Mouse (Mus musculus) ovary, postnatal 10 days (tissue): ENCODE results near the gene Gm17018.

Experiments
- DNase-seq: peaks from one replicate; pipeline ENCODE4 v3.0.0; 2022; ENCODE audit warnings: low spot score

Gene Gm17018

DNA sequence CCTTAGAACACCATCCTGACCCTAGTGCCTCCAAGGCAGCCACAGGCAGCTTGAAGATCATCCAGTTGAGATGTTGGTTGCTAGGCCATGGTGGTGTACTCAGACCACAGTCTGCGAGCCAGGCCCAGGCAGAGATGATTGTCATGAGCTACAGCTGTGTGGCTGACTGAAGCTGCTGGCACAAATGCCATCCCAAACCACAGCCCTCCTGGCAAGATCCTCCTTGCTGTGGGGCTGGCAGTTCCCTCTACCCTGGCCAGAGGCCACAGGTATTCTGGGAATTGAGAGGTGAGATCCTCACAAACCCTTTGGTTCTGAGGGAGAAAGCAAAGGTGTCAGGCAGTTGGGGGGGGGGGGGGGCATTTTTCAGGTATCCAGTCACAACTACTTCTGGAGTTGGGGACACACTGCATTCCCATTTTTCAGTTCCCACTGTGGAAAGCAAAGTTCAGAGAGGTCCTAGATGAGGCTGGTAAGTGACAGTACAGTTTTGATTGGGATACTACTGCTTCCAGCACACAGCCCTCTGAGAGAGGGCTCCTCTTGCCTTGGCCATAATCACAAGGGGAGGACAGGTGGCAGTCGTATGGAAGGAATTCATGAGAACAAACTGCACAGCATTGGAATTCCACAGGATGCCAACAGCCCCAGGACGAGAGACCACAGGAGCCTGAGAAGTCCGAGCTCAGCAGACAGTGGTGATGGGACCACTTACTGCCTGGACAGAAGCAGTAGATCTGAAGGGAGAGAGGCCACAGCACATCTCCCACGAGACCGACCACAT, 27.3 kb downstream of the Gm17018 start:
- DNase-seq: no peak

DNA sequence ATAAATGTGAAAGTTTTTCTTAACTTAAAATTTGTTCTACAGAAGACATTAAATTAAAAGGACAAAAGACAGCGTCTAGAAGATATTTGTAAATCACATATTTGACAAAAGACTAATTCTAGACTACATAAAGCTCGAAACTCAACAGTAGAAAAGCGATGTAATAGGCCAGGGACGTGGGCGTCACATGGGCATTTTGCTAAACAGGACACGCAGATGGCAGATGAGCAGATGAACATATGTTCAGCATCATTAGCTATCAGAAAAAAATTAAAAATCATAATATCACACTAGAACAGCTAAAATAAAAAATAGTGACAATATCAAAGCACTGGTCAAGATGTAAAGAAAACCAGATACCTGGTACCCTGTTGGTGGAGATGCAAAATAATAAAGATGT, 29.3 kb downstream of the Gm17018 start:
- DNase-seq: no peak

DNA sequence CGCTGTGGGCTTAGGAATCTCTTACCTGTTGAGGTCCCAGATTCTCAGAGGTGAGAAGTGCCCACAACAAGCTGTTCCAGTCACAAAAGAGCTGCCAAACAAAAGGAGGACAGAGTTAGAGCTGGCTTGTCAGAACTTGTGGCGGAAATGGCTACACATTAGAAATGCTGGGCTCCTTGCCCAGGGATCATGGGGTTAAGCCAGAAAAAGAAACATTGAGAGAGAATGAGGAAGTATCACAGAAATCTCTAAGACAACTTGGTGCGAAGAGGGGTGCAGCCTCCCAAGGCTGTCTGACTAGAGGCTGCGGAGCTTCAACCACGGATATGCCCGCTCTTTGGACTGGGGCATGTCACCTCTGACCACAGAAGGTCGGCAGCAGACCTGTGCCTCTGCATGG, 31.3 kb downstream of the Gm17018 start:
- DNase-seq: peak; percentile 41

DNA sequence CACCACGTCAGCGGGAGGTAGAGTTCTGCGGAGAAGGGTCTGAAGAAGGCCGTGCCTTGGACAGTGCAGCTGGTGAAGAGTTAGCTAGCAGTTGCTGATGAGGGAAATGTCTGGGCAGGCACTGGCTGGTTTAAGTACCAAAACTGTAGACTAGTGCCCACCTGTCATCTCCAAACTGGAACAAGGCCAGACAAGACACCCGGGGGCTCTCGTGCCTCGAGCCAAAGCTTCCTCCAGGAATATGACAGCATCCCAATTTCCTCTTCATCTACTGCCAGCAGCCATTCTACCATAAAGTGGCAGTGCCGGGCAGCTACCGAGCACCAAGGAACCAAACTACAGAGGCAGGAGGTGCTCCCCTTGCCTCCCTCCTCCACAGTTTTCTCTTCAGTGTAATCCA, 32.5 kb downstream of the Gm17018 start:
- no peak for DNase-seq

DNA sequence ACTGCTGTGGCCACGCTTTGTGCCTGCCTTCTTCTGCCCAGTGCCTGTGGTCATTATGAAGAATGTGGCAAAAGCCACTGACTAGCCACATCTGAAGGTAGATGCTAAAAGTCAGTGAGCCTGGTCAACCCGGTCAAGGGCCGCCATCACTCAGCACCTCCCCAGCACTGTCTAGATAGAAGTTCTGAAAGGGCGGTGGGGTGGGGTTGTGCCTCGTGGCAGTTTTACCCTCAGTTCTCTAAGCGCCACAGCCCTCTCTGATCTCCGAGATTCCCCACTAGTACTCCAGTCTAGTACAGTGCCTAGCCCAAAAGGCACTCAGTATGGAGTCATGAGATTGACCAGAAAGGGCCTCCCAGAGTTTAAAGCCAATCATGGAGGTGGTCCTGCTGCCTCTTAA, 33.7 kb downstream of the Gm17018 start:
- no peak for DNase-seq

DNA sequence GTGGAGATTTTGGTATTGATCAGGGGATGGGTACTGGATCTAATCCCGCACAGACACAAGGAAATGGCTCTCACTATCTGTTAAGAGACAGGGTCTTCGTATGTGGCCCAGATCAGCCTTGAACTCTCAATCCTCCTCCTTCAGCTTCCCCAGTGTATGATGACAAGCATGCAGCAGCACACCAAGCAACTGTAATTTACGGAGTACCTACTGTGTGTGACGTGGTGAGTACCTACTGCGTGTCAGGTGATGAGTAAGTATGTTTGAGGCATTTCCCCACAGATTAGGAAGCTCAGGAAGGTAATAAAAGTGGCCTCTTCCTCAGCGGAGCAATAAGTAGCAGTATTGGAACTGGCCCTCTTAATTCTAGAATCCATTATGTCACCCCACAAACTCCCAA, 35.1 kb downstream of the Gm17018 start:
- no peak for DNase-seq

DNA sequence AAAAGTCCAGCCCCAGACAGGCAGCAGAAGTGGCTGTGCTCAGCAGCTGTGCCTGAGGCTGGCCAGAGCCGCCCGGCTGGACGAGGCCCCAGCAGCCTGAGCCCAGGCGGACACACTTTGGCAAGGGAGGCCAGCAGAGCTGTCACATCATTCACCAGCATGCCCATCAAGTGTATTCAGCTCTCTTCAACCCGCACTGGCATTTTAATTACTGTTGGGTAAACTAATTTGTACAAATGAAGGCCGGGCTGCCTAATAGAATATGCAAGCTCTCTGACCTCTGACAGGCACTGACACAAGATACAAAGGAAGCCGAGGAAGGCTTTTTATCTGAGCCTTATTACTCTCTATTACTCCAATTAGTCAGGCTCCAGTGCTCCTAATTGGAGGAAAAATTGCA, 35.6 kb downstream of the Gm17018 start:
- no peak for DNase-seq

DNA sequence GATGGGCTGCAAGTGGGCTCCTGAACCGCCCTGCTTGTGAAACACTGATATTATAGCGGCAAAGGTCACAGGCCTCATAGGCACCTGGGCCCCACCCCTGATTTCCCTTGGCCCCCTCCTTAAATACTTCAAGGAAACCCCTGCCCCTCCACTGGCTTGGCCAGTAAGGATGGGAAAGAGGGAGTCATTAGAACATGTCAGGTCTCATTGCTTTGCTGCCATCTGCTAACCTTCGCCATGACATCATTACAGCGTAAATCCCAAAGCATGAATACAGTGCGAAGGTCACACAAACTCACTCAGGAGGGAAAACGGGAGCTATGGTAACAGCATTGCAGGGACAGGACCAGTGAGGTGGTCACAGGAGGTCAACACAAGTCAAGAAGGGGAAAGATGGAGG, 36.0 kb downstream of the Gm17018 start:
- no peak for DNase-seq

DNA sequence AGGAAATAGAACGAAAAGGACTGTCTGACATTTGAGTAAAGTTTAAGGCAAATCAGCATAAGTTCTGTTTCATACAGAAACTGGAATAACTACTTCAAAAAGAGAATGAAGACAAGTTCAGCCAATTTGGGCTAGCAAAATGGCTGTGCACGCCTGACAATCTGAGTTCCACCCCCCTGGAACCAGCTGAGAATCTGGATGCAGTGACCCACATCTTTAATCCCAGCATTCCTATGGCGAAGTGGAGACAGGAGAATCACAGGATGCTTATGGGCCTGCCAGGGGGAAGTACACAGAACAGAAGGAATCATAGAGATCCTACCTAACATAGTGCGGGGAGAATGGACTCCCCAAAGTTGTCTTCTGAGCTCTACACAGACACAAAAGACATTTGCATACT, 36.7 kb downstream of the Gm17018 start:
- DNase-seq: no peak

DNA sequence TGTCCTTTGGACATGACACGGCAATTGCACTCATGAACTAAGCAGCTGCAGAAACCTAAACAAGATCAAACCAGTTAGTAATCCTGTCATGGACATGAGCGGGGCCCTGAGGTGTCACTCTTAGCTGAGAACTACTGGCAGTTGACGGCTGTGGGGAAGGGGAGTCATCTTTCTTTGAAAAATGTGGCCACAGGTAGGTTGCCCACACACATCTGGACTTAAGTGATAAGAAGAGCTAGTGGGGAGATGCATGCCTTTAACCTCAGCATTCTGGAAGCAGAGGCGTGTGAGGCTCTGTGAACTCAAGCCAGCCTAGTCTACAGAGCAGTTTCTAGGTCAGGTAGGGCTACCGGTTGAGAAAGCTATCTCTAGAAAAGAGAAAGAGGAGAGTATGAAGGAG, 42.2 kb downstream of the Gm17018 start:
- no peak for DNase-seq

DNA sequence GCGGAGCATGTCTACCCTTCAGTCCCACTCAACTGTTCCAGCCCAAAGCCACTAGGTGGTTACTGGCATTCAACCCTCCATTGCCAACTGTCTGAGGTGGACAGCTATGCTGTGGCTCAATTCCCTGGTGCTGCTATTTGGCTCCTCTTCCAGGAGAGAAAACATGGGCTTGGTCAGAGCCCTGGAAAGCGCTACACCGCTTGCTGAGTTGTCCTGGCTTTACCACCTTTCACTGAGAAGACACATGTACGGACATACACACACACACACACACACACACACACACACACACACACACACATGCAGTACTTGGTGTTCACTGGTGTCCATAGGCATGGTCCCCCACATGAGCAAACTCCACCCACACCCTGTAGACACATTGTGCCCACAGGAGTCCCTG, 46.3 kb downstream of the Gm17018 start:
- DNase-seq: no peak

DNA sequence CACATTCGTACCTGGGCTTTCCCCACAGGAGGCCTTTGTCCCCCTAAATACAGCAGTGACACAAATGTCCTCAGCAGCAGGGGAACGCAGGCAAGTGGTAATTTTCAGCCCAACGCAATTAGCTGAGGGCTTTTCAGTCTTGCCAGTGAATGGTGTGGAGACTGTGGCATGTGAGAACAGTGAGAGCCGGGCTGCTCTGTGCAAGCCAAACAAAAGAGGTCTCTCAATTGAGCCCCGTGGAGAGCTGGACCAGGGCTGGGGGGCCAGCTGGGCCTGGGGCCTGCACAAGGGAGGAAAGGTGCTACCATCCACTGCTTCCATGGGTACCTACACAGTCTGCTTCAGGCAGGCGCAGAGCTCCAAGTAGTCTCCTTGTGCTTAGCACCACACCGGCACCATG, 47.1 kb downstream of the Gm17018 start:
- no peak for DNase-seq

DNA sequence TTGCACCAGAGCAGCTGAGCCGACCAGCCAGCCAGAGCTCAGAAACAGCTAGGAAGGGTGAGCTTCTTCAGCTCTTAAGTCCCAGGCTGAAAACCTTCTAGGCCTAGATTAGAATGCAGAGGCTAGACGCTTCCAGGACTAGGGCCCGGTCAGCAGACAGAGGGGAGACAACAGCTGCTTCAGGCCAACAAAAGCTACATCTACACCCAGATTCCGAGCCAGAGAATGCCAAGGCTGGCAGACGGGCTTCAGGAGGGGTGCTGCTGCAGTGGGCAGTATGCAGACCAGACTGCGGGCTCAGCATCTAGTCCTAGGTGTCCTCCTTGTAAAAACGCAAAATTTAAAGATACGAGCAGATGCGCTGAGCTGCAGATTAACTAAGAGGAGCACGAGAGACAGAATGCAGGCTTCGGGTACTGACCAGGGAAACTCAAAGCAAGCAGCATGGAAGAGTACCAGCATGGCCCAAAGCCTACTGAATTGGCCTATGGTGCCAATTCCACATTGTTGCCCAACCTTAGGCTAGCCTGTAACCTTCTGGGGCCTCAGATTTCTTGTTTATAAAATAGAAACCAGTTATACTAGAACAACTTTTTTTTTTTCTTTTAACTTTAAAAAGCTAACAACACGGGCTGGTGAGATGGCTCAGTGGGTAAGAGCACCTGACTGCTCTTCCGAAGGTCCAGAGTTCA, 48.4 kb downstream of the Gm17018 start:
- DNase-seq: no peak

DNA sequence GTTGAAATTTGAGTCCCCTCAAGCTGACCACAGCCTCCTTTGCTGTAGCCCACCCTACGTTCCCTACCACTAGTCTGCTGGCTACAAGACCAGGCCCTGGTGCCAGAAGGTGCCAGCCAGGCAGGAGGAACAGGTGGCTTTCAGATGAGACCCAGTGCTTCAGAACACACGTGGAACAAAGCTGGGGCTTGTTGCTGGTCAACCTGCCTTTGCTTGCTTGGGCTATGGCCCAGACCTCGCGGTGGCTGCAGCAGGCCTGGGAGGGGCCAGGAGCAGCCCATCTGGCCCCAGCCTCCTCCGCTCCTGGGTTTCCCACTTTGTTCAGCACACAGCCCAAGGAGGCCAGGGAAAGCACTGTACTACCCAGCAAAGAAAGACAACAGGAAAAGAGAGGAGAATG, 50.4 kb downstream of the Gm17018 start:
- no peak for DNase-seq

DNA sequence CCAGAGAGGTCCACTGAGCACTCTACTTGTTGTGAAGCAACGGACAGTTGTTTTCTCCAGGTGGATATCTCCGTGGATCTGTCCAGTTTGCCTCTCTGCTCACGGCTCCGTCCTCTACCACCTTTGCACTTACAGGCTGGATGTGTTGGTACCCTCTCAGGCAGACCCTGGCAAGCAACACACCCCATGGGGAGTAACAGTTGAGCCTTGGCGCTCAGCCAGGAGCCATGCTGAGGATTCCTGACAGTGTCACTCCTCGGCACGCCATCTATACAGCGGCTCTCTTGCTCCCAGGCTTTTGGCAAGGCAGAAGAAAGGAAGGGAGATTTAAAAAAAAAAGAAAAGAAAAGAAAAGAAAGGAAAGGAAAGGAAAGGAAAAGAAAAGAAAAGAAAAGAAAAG, 54.0 kb downstream of the Gm17018 start:
- DNase-seq: no peak

DNA sequence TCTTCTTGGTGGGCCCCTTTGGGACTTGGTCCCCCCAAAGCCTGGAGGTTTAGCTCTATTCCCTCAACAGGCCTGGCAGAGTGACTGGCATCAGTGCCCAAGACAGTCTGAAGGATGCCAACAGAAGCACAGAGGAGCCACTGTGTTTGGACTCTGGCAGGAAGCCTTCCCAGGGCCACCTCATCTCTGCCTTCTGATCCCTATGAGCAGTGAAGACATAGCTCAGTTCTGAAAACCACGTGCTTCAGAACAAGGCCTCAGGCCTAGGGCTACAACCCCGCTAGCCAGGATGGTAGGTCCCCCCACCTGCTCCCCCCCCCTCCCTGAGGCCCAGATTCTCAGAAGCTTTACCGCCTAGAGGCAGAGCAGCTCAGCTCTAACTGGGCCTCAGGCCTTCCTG, 54.5 kb downstream of the Gm17018 start:
- DNase-seq: no peak

DNA sequence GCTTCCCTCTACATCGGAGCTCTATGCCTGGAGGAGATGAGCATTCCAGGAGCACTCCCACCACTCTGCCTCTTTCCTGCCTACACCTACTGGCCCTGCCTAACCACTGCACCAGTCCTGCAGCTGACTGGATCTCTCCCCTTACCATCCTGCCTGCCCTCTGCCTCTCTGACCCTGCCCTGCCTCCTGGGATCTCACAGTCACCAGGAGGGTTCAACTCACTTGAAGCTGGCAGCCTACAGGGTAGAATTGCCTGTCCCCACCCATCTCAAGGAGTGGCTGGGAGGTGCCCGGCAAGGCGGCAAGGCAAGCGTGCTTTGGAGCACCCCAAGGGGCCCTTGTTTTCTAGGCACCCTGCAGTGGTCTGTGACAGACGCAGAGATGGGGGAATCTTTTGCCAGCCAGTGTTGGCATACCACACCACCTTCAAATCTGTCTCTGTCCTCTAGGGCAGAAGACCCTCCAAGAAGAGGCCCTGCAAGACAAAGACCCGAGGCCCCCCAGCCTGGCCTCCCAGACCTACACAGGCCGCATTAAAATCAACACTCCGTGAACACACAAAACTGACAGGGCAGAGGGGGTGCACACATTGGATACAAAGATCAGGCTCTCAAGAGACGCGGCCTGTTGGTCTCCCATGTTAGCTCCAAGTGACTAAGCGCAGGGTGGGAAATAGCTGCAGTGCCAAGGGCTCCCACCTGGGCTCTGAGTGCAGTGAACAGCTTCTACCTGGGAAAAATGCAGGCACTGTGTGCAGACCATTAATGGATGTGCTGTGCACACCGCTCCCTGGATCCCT, 55.2 kb downstream of the Gm17018 start:
- no peak for DNase-seq

DNA sequence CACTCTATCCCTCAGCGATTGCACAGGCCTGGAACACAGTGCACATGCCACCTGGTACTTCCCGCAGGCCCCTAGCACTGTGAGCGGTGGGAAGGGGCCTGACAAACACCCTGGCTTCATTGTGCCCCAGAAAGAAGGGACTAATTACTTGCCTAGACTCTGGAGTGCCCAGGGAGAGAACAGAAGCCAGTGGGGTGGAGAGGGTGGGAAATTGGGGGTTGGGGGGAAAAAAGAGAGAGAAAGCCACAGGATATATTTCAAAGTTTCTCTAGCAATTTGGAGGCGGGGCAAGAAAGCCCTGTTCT, 55.8 kb downstream of the Gm17018 start:
- DNase-seq: no peak

DNA sequence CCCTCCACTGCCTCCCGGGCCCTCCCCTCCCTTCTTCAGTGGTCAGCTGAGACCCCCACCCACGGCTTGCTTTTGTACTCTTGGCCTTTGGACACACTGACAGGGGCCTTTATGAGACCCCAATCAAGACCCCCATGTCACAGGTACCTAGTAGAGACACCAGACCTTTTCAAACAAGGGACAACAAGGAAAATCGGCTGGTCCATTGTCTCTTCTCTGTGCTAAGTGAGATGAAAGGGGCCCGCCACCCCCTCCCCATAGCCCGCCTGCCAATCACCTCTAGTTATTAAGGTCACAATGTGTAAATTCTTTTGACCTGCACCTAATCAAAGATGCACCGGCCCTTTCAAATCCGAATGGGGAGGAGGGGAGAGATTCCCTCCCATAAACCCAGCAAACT, 56.3 kb downstream of the Gm17018 start:
- no peak for DNase-seq

DNA sequence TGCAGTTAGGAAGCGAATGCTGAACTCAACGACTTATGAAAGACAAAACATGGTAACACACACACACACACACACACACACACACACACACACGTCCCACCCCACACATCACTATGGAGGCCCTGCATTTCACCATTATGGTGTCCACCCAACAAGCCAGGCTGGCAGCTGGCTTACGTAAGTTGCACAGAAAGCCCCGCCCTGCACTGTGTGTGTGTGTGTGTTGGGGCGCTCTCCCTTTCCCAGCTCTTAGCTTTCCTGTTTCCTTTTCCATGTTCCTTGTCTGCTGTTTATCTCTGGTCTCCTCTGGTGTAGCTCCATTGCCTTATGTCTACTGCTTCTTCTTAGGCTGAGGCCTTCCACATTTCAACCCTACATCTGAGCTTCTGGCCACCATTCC, 57.8 kb downstream of the Gm17018 start:
- DNase-seq: no peak

DNA sequence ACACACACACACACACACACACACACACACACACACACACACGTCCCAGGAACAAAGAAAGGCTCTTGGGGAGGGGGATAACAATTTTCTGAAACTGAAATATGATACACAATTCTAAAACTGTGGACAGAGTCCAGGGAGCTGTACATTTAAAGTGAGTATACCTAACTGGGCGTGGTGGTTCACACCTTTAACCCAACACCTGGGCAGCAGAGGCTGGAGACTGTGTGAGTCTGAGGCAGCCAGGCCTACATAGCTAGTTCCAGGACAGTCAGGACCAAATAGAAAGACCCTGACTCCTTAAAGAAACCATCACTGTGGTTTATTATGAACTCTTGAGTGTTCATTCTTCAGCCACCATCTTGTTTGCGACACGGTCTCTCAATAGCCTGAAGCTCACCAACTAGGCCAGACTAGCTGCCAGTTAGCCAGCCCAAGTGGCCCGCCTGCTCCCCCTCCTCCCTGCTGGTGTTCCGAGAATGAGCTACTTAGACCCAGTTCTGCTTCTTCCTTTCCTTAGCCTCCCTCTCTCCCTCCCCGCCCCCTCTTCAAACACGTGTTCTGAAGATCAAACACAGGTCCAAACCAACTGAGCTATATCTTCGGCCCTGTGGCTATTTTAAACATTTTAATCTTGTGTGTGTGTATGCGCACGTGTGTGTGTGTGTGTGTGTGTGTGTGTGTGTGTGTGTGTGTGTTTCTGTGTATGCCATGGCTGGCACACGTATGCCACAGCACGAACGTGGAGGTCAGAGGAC, 59.5 kb downstream of the Gm17018 start:
- DNase-seq: no peak

DNA sequence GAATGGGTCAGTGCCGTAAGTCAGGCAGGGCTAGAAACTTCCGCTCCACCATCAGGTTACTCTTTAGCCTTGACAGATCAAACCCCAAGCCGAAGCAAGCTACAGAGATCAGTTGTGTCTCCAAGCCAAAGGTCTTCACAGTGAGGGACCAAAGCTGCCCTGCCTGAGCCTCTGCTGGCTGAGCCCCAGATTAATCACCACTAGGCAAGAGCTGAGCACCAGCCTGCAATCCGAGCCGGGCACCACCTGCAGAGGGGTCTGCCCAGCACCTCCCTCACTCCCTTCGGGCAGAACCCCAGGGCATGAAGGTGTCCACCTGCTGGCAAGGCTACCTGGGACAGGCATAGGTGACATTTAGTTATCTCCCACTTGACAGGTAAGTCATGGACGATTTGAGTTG, 60.6 kb downstream of the Gm17018 start:
- no peak for DNase-seq

DNA sequence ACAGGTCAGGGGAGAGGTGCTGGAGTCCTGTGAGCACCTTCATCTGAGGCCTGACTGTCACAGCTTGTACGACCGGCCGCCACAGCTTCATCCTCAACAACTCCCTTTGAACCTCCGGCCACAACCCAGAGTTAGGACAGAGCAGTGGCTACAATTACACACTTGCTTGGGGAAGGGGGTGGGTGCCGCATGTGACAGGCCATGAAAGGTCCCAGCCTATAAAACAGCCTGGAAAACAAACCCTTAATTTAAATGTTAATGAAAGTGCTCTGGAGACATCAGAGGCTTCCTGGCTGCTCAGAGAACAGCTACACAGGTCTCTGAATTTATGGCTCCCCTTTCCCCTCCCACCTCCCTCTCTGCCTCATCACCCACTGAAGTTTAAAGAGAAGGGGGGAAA, 61.7 kb downstream of the Gm17018 start:
- DNase-seq: no peak
